Mouse (Mus musculus): Measurements from ENCODE around the gene Cadm4. TPM values are rescaled to one million over a fixed set of nuclear protein-coding genes. Genes with fewer than 3 reads are reported as not detected.
"Not testable (repeated sequence)": the region's sequence is repeated elsewhere in the genome, so short reads cannot be mapped to it uniquely, and the experiment has no call there.

Cadm4 gene
- total RNA-seq, 2 experiments from 2014 or later, result 235 to 307 TPM

- intact Hi-C loops (cut with DNase I), result no loop called here
- no peak for DNase-seq (ENCODE audit: low spot score in 2 of 2)
Measured at GRCm38 (mm10) chr7:24462388-24463319, 19.2 kb upstream of the Cadm4 start, which contains the start of gene Plaur. Plaur (plus strand) TSS chr7:24462484.

- intact Hi-C loops (cut with DNase I), result no loop called here
- DNase-seq (ENCODE audit: low spot score in 2 of 2), result no peak
Measured at GRCm38 (mm10) chr7:24466835-24467234, 15.0 kb upstream of the Cadm4 start.

GRCm38 (mm10) chr7:24467886-24468285, 13.9 kb upstream of the Cadm4 start:
- intact Hi-C loops (cut with DNase I), result no loop called here
- no peak for DNase-seq (ENCODE audit: low spot score in 2 of 2)

- intact Hi-C loops (cut with DNase I), result no loop called here
- no peak for DNase-seq (ENCODE audit: low spot score in 2 of 2)
Measured at GRCm38 (mm10) chr7:24469126-24469525, 12.7 kb upstream of the Cadm4 start.

- intact Hi-C loops (cut with DNase I), result loop anchor here (5.0 to 10.0 kb wide), 2 partner anchors 47 to 194 kb away; no protein-coding TSS in a partner anchor
- no peak for DNase-seq (ENCODE audit: low spot score in 2 of 2)
Measured at GRCm38 (mm10) chr7:24470356-24470755, 11.5 kb upstream of the Cadm4 start.

GRCm38 (mm10) chr7:24472442-24472841, 9.4 kb upstream of the Cadm4 start:
- intact Hi-C loops (cut with DNase I), result loop anchor here (5.0 to 10.0 kb wide), 2 partner anchors 45 to 192 kb away; no protein-coding TSS in a partner anchor

GRCm38 (mm10) chr7:24472937-24473336, 8.9 kb upstream of the Cadm4 start:
- DNase-seq (ENCODE audit: low spot score in 2 of 2), result peak in 1 of 2 experiments; percentile 8

More at GRCm38 (mm10) chr7:24472442-24472841, 9.4 kb upstream of the Cadm4 start:
- DNase-seq (ENCODE audit: low spot score in 2 of 2), result no peak

GRCm38 (mm10) chr7:24473913-24474529, 7.8 kb upstream of the Cadm4 start:
- intact Hi-C loops (cut with DNase I), result loop anchor here (5.0 to 10.0 kb wide), 2 partner anchors 43 to 191 kb away; no protein-coding TSS in a partner anchor
- peak; percentile 67 to 73 for DNase-seq (ENCODE audit: low spot score in 2 of 2)

More at GRCm38 (mm10) chr7:24472937-24473336, 8.9 kb upstream of the Cadm4 start:
- intact Hi-C loops (cut with DNase I), result loop anchor here (5.0 to 10.0 kb wide), 2 partner anchors 44 to 192 kb away; no protein-coding TSS in a partner anchor

GRCm38 (mm10) chr7:24474811-24475506, 6.9 kb upstream of the Cadm4 start:
- intact Hi-C loops (cut with DNase I), result loop anchor here (5.0 to 10.0 kb wide), 2 partner anchors 42 to 190 kb away; no protein-coding TSS in a partner anchor
- no peak for DNase-seq (ENCODE audit: low spot score in 2 of 2)

- intact Hi-C loops (cut with DNase I), result loop anchor here (10.0 kb wide), 1 partner anchor 188 kb away; no protein-coding TSS in a partner anchor
- DNase-seq (ENCODE audit: low spot score in 2 of 2), result no peak
Measured at GRCm38 (mm10) chr7:24476338-24476737, 5.5 kb upstream of the Cadm4 start.

GRCm38 (mm10) chr7:24476856-24477255, 5.0 kb upstream of the Cadm4 start:
- peak in 1 of 2 experiments; percentile 49 for DNase-seq (ENCODE audit: low spot score in 2 of 2)
- intact Hi-C loops (cut with DNase I), result loop anchor here (10.0 kb wide), 1 partner anchor 188 kb away; no protein-coding TSS in a partner anchor

GRCm38 (mm10) chr7:24478911-24479310, 2.9 kb upstream of the Cadm4 start:
- DNase-seq (ENCODE audit: low spot score in 2 of 2), result no peak

GRCm38 (mm10) chr7:24479685-24480084, 2.1 kb upstream of the Cadm4 start:
- intact Hi-C loops (cut with DNase I), result loop anchor here (2.0 to 10.0 kb wide), 2 partner anchors 35 to 185 kb away; no protein-coding TSS in a partner anchor
- no peak for DNase-seq (ENCODE audit: low spot score in 2 of 2)

More at GRCm38 (mm10) chr7:24478911-24479310, 2.9 kb upstream of the Cadm4 start:
- intact Hi-C loops (cut with DNase I), result loop anchor here (10.0 kb wide), 1 partner anchor 186 kb away; no protein-coding TSS in a partner anchor

GRCm38 (mm10) chr7:24480121-24480941, 1.5 kb upstream of the Cadm4 start:
- intact Hi-C loops (cut with DNase I), result loop anchor here (2.0 kb wide), 1 partner anchor 36 kb away; no protein-coding TSS in a partner anchor
- DNase-seq (ENCODE audit: low spot score in 2 of 2), result peak in 1 of 2 experiments; percentile 51

- intact Hi-C loops (cut with DNase I), result loop anchor here (1.0 to 2.0 kb wide), 2 partner anchors 26 to 36 kb away; partner anchors contain the start of gene Zfp428
- no peak for DNase-seq (ENCODE audit: low spot score in 2 of 2)
Measured at GRCm38 (mm10) chr7:24480986-24481473, 793 bp upstream of the Cadm4 start.

- peak in 1 of 2 experiments; percentile 19 for DNase-seq (ENCODE audit: low spot score in 2 of 2)
- intact Hi-C loops (cut with DNase I), result no loop called here
Measured at GRCm38 (mm10) chr7:24482208-24483020, 591 bp downstream of the Cadm4 start.

- DNase-seq (ENCODE audit: low spot score in 2 of 2); intact Hi-C loops (cut with DNase I): not testable (repeated sequence)
Measured at GRCm38 (mm10) chr7:24483291-24483690, 1.5 kb downstream of the Cadm4 start.
